Mouse (Mus musculus): ENCODE data around the gene Snx9. TPM values are rescaled to one million over a fixed set of nuclear protein-coding genes. Genes with fewer than 3 reads are reported as not detected.

The Snx9 gene
- polyA plus RNA-seq, 1 experiment from 2014 or later: 5.9 TPM

- Histone ChIP-seq H3K36me3 (ENCODE audit: control insufficient read depth, insufficient read depth, low read length) (no peaks in the 10 kb centered on the region), H3K4me1 (ENCODE audit: control insufficient read depth, insufficient read depth, low read length) (no peaks in the 10 kb centered on the region), H3K4me2 (ENCODE audit: low read length) (no peak overlapping the region), H3K9ac (ENCODE audit: low read depth, low read length) (no peak overlapping the region), H3K27ac (ENCODE audit: low read length) (no peak overlapping the region), H3K27me3 (ENCODE audit: control insufficient read depth, insufficient read depth, low read depth, low read length) (no peaks in the 10 kb centered on the region), H3K4me3 (ENCODE audit: low read depth, low read length) (no peak overlapping the region), H3K9me3 (replicated peaks; ENCODE audit: control insufficient read depth, low read length, poor library complexity, severe bottlenecking) (no peaks in the 10 kb centered on the region)
- WGBS: 71% methylated on average over 9 of the region's 9 CpGs
- no peak for ATAC-seq
These were observed 124.1 kb downstream of the Snx9 start for GRCm38 (mm10) chr17:5965084-5965781.

GRCm38 (mm10) chr17:5966706-5967105 is 125.6 kb downstream of the Snx9 start:
- Histone ChIP-seq H3K27ac (ENCODE audit: low read length) (no peak overlapping the region), H3K27me3 (ENCODE audit: control insufficient read depth, insufficient read depth, low read depth, low read length) (no peaks in the 10 kb centered on the region), H3K9ac (ENCODE audit: low read depth, low read length) (no peak overlapping the region), H3K36me3 (ENCODE audit: control insufficient read depth, insufficient read depth, low read length) (no peaks in the 10 kb centered on the region), H3K4me2 (ENCODE audit: low read length) (no peak overlapping the region), H3K4me1 (ENCODE audit: control insufficient read depth, insufficient read depth, low read length) (no peaks in the 10 kb centered on the region), H3K4me3 (ENCODE audit: low read depth, low read length) (no peak overlapping the region), H3K9me3 (replicated peaks; ENCODE audit: control insufficient read depth, low read length, poor library complexity, severe bottlenecking) (no peaks in the 10 kb centered on the region)
- 73% methylated on average over 5 of the region's 5 CpGs for WGBS
- no peak for ATAC-seq

DNA sequence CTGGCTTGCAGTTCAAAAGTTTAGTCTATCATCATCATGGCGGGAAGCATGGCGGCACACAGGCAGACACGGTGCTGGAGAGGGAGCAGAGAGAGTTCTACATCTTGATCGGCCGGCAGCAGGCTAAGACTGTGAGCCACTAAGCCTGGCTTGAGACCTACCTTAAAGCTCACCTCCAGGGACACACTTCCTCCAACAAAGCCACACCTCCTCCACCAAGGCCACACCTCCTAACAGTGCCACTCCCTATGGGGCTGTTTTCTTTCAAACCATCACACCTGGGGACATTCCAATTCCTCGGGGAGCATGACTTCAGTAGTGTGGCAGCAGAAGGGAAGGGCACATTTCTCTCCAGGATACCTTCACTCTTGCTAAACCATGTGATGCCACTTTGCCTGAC is 127.4 kb downstream of the Snx9 start:
- ATAC-seq: no peak
- Histone ChIP-seq H3K4me1 (ENCODE audit: control insufficient read depth, insufficient read depth, low read length) (no peaks in the 10 kb centered on the region), H3K27ac (ENCODE audit: low read length) (no peak overlapping the region), H3K36me3 (ENCODE audit: control insufficient read depth, insufficient read depth, low read length) (no peaks in the 10 kb centered on the region), H3K4me3 (ENCODE audit: low read depth, low read length) (no peak overlapping the region), H3K9ac (ENCODE audit: low read depth, low read length) (no peak overlapping the region), H3K9me3 (replicated peaks; ENCODE audit: control insufficient read depth, low read length, poor library complexity, severe bottlenecking) (no peaks in the 10 kb centered on the region), H3K4me2 (ENCODE audit: low read length) (no peak overlapping the region), H3K27me3 (ENCODE audit: control insufficient read depth, insufficient read depth, low read depth, low read length) (no peaks in the 10 kb centered on the region)
- 74% methylated on average over 6 of the region's 6 CpGs for WGBS

GRCm38 (mm10) chr17:5969246-5969645 is 128.1 kb downstream of the Snx9 start:
- 40% methylated on average over 3 of the region's 3 CpGs for WGBS
- no peak overlapping the region for H3K4me2 ChIP-seq (ENCODE audit: low read length)
- H3K9me3 ChIP-seq (replicated peaks; ENCODE audit: control insufficient read depth, low read length, poor library complexity, severe bottlenecking): no peaks in the 10 kb centered on the region
- ATAC-seq: 0 out of 2 replicates have a peak, but pooled peaks have one; percentile 42
- no peak overlapping the region for H3K9ac ChIP-seq (ENCODE audit: low read depth, low read length)
- no peaks in the 10 kb centered on the region for H3K27me3 ChIP-seq (ENCODE audit: control insufficient read depth, insufficient read depth, low read depth, low read length)
- H3K4me3 ChIP-seq (ENCODE audit: low read depth, low read length): no peak overlapping the region
- H3K36me3 ChIP-seq (ENCODE audit: control insufficient read depth, insufficient read depth, low read length): no peaks in the 10 kb centered on the region
- H3K27ac ChIP-seq (ENCODE audit: low read length): no peak overlapping the region
- no peaks in the 10 kb centered on the region for H3K4me1 ChIP-seq (ENCODE audit: control insufficient read depth, insufficient read depth, low read length)

DNA sequence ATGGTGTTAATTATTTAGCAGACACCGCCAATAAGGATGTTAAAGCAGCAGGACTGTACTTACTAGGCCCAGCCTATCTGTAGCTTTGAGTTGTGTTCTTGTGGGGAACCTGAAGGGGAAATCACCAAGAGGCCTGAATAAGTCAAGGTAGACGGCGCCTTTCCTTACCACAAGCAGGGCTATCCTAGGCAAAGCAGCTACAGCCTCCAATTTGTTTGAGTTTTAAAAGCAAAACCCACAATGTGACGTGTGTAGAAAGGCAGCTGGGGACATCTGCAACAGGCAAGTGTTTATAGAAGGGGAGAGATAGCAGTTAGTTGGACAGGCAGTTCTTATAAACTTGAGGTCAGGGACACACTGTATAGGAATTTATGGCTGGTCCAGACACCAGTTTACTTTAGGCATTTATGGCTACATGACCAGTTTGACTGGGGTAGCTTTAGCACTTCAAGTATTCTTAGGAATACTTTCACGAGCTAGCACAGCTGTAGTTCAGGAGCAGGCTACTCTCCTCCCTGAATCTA is 129.2 kb downstream of the Snx9 start:
- H3K4me3 ChIP-seq (ENCODE audit: low read depth, low read length): no peak overlapping the region
- no peaks in the 10 kb centered on the region for H3K9me3 ChIP-seq (replicated peaks; ENCODE audit: control insufficient read depth, low read length, poor library complexity, severe bottlenecking)
- H3K27ac ChIP-seq (ENCODE audit: low read length): no peak overlapping the region
- H3K27me3 ChIP-seq (ENCODE audit: control insufficient read depth, insufficient read depth, low read depth, low read length): no peaks in the 10 kb centered on the region
- no peak overlapping the region for H3K9ac ChIP-seq (ENCODE audit: low read depth, low read length)
- no peaks in the 10 kb centered on the region for H3K36me3 ChIP-seq (ENCODE audit: control insufficient read depth, insufficient read depth, low read length)
- 87% methylated on average over 5 of the region's 5 CpGs for WGBS
- no peak for ATAC-seq
- H3K4me1 ChIP-seq (ENCODE audit: control insufficient read depth, insufficient read depth, low read length): no peaks in the 10 kb centered on the region
- no peak overlapping the region for H3K4me2 ChIP-seq (ENCODE audit: low read length)

DNA sequence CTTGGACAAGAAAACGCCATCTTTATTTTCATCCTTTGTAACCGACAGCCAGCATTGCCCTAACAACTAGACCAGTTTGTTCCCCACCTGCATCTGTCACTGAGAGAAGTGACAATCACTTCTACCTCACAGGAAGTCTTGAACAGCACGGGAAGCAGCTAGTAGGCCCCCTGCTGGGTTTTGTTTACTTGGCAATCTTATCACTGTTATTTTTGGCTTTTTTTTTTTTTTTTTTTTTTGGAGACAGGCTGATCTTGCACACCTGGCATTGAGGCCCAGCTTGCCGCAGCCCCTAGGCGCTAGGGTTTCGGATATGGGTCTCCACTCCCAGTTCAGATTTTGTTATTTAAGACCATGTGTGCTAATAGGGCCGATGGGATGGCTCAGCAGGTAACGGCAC is 132.4 kb downstream of the Snx9 start:
- Histone ChIP-seq H3K4me1 (ENCODE audit: control insufficient read depth, insufficient read depth, low read length) (peaks cover 2% of the 10 kb centered on the region; the same call in 1 of the 2 replicates), H3K4me2 (ENCODE audit: low read length) (no peak overlapping the region), H3K9ac (ENCODE audit: low read depth, low read length) (no peak overlapping the region), H3K9me3 (replicated peaks; ENCODE audit: control insufficient read depth, low read length, poor library complexity, severe bottlenecking) (no peaks in the 10 kb centered on the region), H3K4me3 (ENCODE audit: low read depth, low read length) (no peak overlapping the region), H3K27ac (ENCODE audit: low read length) (no peak overlapping the region), H3K27me3 (ENCODE audit: control insufficient read depth, insufficient read depth, low read depth, low read length) (no peaks in the 10 kb centered on the region), H3K36me3 (ENCODE audit: control insufficient read depth, insufficient read depth, low read length) (no peaks in the 10 kb centered on the region)
- ATAC-seq: no peak
- 81% methylated on average over 8 of the region's 8 CpGs for WGBS

- Histone ChIP-seq H3K27ac (ENCODE audit: low read length) (no peak overlapping the region), H3K36me3 (ENCODE audit: control insufficient read depth, insufficient read depth, low read length) (no peaks in the 10 kb centered on the region), H3K9ac (ENCODE audit: low read depth, low read length) (no peak overlapping the region), H3K4me3 (ENCODE audit: low read depth, low read length) (no peak overlapping the region), H3K4me2 (ENCODE audit: low read length) (peak overlapping the region; percentile 10; the same call in 1 of the 2 replicates), H3K4me1 (ENCODE audit: control insufficient read depth, insufficient read depth, low read length) (peaks cover 2% of the 10 kb centered on the region; the same call in 1 of the 2 replicates), H3K27me3 (ENCODE audit: control insufficient read depth, insufficient read depth, low read depth, low read length) (no peaks in the 10 kb centered on the region), H3K9me3 (replicated peaks; ENCODE audit: control insufficient read depth, low read length, poor library complexity, severe bottlenecking) (no peaks in the 10 kb centered on the region)
- WGBS: 53% methylated on average over 23 of the region's 23 CpGs
- no peak for ATAC-seq
These were observed 134.2 kb downstream of the Snx9 start for GRCm38 (mm10) chr17:5975099-5975977.

DNA sequence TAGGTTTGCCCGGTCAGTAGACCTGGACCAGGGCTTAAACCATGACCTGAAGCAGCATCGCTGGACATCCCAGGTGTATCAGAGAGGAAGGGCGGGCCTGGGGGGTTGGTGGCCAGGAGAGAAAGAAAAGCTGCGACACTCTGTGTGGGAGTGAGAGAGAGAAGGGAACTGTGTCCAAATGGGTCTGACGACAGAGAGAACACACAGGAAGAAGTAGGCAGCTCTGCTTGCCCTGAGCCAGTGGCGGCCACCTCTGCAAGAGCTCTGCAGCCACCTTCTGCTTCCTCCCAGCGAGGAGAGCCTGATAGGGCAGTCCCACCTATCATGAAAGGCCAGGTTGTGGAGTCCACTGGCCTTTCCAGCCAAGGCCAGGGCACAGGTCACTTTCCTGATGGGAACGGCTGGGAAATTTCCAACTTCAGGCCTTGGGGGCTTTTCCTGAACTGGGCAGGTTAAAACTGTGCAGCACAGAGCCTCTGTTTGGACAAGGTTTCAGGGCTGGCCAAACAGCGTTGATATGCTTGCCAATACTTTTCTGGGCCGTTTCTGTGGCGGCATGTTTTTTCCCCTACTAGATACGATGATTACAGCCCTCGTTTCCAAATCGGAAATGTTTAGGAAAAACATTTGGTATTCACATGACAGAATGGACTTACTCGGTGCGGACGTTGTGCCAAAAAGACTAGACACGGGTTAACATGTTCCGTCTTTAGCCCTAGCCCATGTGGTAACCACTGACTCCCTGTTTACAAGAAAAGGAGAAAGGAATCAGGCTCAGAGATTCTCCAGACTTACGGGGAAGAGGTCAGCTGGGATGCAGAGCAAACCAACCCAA is 135.3 kb downstream of the Snx9 start:
- H3K27ac ChIP-seq (ENCODE audit: low read length): no peak overlapping the region
- no peak for ATAC-seq
- H3K36me3 ChIP-seq (ENCODE audit: control insufficient read depth, insufficient read depth, low read length): no peaks in the 10 kb centered on the region
- H3K4me2 ChIP-seq (ENCODE audit: low read length): no peak overlapping the region
- H3K9me3 ChIP-seq (replicated peaks; ENCODE audit: control insufficient read depth, low read length, poor library complexity, severe bottlenecking): no peaks in the 10 kb centered on the region
- H3K4me1 ChIP-seq (ENCODE audit: control insufficient read depth, insufficient read depth, low read length): peaks cover 2% of the 10 kb centered on the region; the same call in 1 of the 2 replicates
- WGBS: 76% methylated on average over 20 of the region's 20 CpGs
- H3K9ac ChIP-seq (ENCODE audit: low read depth, low read length): no peak overlapping the region
- no peak overlapping the region for H3K4me3 ChIP-seq (ENCODE audit: low read depth, low read length)
- no peaks in the 10 kb centered on the region for H3K27me3 ChIP-seq (ENCODE audit: control insufficient read depth, insufficient read depth, low read depth, low read length)
